Mouse (Mus musculus): ENCODE measurements at regions not wholly inside any gene's neighbourhood (a gene's known extent, or its start where the extent isn't known, plus 50 kb on each side); places are given as distances from the start of the nearest gene placed in this dataset.

DNA sequence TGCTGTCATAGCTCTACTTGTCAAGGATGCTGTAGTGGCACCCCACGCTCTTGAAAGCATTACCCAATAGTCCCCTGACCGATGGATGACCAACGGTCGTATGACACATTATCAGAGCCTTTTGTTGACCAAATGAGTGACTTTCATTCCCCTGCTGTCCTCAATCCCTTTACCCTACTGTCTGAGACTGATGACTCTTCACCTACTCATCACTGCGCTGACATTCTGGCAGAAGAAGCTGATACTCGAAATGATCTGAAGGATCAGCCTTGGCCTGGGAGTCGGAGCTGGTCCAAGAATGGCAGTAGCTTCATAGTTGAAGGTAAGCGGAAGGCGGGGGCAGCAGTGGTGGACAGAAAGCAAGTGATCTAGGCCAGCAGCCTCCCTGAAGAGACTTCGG, 87.7 kb upstream of the Plcl2 start:
- no peak overlapping the region for H3K4me3 ChIP-seq (ENCODE audit: low read depth, low read length)
- 96% methylated on average over 10 of the region's 10 CpGs for WGBS
- ATAC-seq = no peak
- no peak overlapping the region for H3K9ac ChIP-seq
- H3K4me1 ChIP-seq (ENCODE audit: insufficient read depth) = no peaks in the 10 kb centered on the region
- no peaks in the 10 kb centered on the region for H3K36me3 ChIP-seq (ENCODE audit: insufficient read depth)
- no peak for TF ChIP-seq CTCF (IDR thresholded peaks at IDR 0.05; ENCODE audit: low read depth)
- H3K9me3 ChIP-seq (ENCODE audit: low read length) = no peaks in the 10 kb centered on the region
- no peak overlapping the region for H3K27ac ChIP-seq (ENCODE audit: low read depth, low read length)
- no peak overlapping the region for H3K4me2 ChIP-seq (ENCODE audit: low read depth)
- H3K27me3 ChIP-seq (ENCODE audit: insufficient read depth, low read length) = no peaks in the 10 kb centered on the region
- DNase-seq = no peak

DNA sequence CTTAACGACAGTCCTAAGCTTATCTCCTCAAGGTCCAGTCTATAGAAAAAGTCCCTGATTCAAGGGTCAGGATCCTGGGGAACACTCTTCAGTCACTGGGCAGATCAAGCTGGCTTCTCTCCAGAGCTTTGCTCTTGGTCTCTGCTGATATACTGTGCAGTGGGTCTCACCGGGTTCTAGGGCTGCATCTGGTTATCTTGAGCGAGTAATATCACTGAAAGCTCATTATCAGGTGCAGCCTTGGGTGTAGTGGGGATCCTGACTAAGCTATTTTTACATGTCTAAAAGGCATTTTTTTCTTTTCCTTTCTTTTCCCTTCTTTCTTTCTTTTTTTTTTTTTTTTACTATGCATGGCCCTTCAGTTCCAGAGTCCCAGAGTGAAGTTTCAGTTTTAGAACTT, 84.1 kb upstream of the Plcl2 start:
- no peak overlapping the region for H3K27ac ChIP-seq (ENCODE audit: low read depth, low read length)
- no peak overlapping the region for H3K4me3 ChIP-seq (ENCODE audit: low read depth, low read length)
- no peaks in the 10 kb centered on the region for H3K36me3 ChIP-seq (ENCODE audit: insufficient read depth)
- ATAC-seq (no peak), DNase-seq (no peak)
- WGBS = 91% methylated on average over 3 of the region's 3 CpGs
- H3K4me1 ChIP-seq (ENCODE audit: insufficient read depth) = peaks cover 4% of the 10 kb centered on the region; the same call in 1 of the 2 replicates
- no peak for TF ChIP-seq CTCF (IDR thresholded peaks at IDR 0.05; ENCODE audit: low read depth)
- no peak overlapping the region for H3K9ac ChIP-seq
- H3K27me3 ChIP-seq (ENCODE audit: insufficient read depth, low read length) = no peaks in the 10 kb centered on the region
- no peaks in the 10 kb centered on the region for H3K9me3 ChIP-seq (ENCODE audit: low read length)
- H3K4me2 ChIP-seq (ENCODE audit: low read depth) = no peak overlapping the region

DNA sequence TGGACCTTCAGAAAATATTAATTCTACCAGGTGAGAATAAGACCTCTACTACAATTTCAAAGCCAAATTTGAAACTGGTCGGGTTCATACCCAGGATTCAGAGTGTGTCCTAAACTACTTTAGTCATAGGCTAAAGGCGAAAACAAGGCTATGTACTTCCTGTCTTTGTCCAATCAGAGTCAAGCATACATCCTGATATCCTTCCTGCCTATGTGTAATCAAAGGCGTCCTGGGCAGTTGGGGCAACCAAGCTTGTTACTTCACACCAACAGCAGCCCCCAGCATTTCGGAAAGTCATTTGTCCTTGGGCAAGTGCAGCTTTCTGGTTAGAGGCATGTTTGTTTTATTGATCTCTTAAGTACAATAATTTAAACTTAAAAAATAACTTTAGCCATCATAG, 83.7 kb upstream of the Plcl2 start:
- no peaks in the 10 kb centered on the region for H3K9me3 ChIP-seq (ENCODE audit: low read length)
- DNase-seq = no peak

DNA sequence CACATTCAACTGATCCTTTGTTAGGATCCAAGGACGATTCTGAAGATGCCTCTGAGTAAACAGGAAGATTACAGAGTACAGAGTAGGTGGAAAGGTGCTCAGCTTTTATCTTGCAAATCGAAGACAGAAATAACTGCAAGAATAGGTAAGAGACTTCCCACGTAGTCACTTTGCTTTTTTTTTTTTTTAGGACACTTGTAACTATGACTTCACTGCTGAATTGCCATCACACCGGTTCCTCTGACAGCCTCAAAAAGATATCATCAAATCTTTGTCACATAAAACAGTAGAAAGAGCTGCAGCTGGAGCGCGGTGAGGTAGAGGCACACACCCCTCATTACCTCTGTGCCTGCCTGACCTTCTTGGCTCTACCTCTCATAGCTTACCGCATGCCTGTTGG, 83.1 kb upstream of the Plcl2 start:
- TF ChIP-seq CTCF (IDR thresholded peaks at IDR 0.05; ENCODE audit: low read depth) = no peak
- Histone ChIP-seq H3K4me3 (ENCODE audit: low read depth, low read length) (no peak overlapping the region), H3K27me3 (ENCODE audit: insufficient read depth, low read length) (no peaks in the 10 kb centered on the region), H3K27ac (ENCODE audit: low read depth, low read length) (peak overlapping the region; percentile 40; the same call in 1 of the 2 replicates), H3K9me3 (ENCODE audit: low read length) (no peaks in the 10 kb centered on the region), H3K4me2 (ENCODE audit: low read depth) (no peak overlapping the region), H3K36me3 (ENCODE audit: insufficient read depth) (no peaks in the 10 kb centered on the region), H3K4me1 (ENCODE audit: insufficient read depth) (peaks cover 4% of the 10 kb centered on the region; the same call in 1 of the 2 replicates), H3K9ac (no peak overlapping the region)
- DNase-seq (no peak), ATAC-seq (no peak)
- 72% methylated on average over 7 of the region's 7 CpGs for WGBS

More for the DNA sequence above, 83.7 kb upstream of the Plcl2 start:
- Histone ChIP-seq H3K27me3 (ENCODE audit: insufficient read depth, low read length) (no peaks in the 10 kb centered on the region), H3K4me3 (ENCODE audit: low read depth, low read length) (no peak overlapping the region), H3K9ac (no peak overlapping the region), H3K36me3 (ENCODE audit: insufficient read depth) (no peaks in the 10 kb centered on the region), H3K4me1 (ENCODE audit: insufficient read depth) (peaks cover 4% of the 10 kb centered on the region; the same call in 1 of the 2 replicates), H3K27ac (ENCODE audit: low read depth, low read length) (no peak overlapping the region), H3K4me2 (ENCODE audit: low read depth) (no peak overlapping the region)
- no peak for TF ChIP-seq CTCF (IDR thresholded peaks at IDR 0.05; ENCODE audit: low read depth)
- 91% methylated on average over 4 of the region's 4 CpGs for WGBS
- no peak for ATAC-seq

DNA sequence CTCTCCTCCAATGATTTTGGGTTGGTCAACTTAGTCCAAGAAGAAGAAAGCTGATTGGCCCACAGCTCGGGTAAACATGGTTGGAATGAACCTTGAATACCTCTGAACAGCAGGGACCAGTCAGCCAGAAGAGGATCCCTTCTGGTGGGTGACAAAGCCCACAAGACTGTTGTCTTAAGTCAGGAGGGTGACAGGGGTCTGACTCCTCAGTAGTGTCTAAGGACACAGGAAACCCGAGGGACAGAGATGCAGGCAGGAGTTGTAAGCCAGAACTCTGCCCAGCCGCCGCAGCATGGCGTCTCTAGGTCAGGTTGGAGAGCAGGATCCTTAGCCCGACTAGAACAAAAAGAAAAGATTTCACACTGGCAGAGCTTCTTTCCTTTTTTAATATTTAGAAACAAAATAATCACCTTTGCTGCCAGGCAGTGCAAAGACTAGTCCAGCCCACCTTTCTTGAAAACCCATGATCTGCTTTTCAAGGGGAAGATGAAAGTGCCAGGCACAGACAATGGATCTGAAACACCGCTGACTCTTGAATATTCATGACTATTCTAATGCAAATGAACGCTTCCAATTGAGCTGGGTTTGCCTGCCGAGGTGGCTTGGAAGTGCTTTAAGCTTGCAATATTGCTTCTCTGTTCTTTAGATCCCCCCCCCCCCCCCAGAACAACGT, 81.7 kb upstream of the Plcl2 start:
- peak; percentile 67 for DNase-seq
- Histone ChIP-seq H3K27me3 (ENCODE audit: insufficient read depth, low read length) (no peaks in the 10 kb centered on the region), H3K9me3 (ENCODE audit: low read length) (no peaks in the 10 kb centered on the region), H3K9ac (0 out of 2 replicates have a peak overlapping the region, but pooled peaks have one; percentile 14), H3K27ac (ENCODE audit: low read depth, low read length) (peak overlapping the region; percentile 84), H3K36me3 (ENCODE audit: insufficient read depth) (no peaks in the 10 kb centered on the region), H3K4me1 (ENCODE audit: insufficient read depth) (peaks cover 4% of the 10 kb centered on the region; the same call in 1 of the 2 replicates), H3K4me2 (ENCODE audit: low read depth) (peak overlapping the region; percentile 21; the same call in 1 of the 2 replicates), H3K4me3 (ENCODE audit: low read depth, low read length) (no peak overlapping the region)
- 9% methylated on average over 10 of the region's 10 CpGs for WGBS
- no peak for TF ChIP-seq CTCF (IDR thresholded peaks at IDR 0.05; ENCODE audit: low read depth)
- ATAC-seq = peak; percentile 95

DNA sequence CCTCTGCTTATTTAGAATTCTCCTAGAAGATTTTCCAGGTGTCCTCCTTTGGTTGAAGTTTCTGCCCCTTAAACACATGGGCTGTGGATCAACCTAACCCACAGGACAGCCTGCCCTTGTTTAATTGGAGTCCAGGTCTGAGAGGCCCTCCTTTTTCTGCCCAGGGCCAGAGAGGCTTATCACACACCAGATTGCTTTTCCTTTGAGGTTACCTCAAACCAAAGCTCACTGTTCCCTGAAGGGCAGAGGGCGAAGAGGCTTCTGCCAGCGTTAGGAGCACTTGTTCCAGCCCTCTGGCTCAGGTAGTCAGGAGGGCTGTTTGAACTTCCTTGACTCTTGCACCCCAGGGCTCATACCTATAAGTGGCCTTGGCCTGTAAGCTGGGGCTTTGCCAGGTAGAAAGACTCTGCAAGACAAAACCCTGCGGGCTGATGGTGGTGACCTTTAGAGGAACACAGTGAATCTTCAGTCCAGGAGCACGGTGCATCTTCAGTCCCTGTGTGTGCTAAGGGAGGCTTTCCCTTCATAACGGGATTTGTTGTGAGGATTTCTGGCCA, 81.1 kb upstream of the Plcl2 start:
- Histone ChIP-seq H3K4me3 (ENCODE audit: low read depth, low read length) (no peak overlapping the region), H3K9me3 (ENCODE audit: low read length) (no peaks in the 10 kb centered on the region), H3K4me1 (ENCODE audit: insufficient read depth) (peaks cover 4% of the 10 kb centered on the region; the same call in 1 of the 2 replicates), H3K36me3 (ENCODE audit: insufficient read depth) (no peaks in the 10 kb centered on the region), H3K4me2 (ENCODE audit: low read depth) (no peak overlapping the region), H3K9ac (no peak overlapping the region), H3K27me3 (ENCODE audit: insufficient read depth, low read length) (no peaks in the 10 kb centered on the region), H3K27ac (ENCODE audit: low read depth, low read length) (peak overlapping the region; percentile 42)
- ATAC-seq (0 out of 2 replicates have a peak, but pooled peaks have one; percentile 4), DNase-seq (peak; percentile 11)
- 29% methylated on average over 5 of the region's 5 CpGs for WGBS
- TF ChIP-seq CTCF (IDR thresholded peaks at IDR 0.05; ENCODE audit: low read depth) = no peak

DNA sequence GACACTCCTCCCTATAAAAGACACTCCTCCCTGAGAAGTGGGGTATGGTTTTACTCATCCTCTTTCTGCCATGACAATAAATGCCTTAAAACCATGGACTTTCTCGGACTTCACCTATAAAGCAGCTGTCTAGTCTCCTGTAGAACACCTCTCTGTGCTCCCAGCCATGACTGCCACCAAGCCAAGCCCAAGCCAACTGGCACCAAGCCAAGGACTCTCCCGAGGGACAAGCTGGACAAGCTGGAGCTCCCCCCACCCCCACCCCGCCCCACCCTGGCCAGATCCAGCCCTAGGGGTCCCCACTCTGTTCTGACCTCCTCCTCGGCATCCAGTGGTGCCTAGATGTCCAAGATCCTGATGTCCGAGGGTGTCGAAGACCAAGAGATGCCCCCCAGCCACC, 76.6 kb upstream of the Plcl2 start:
- DNase-seq (no peak), ATAC-seq (no peak)
- Histone ChIP-seq H3K4me1 (ENCODE audit: insufficient read depth) (no peaks in the 10 kb centered on the region), H3K36me3 (ENCODE audit: insufficient read depth) (no peaks in the 10 kb centered on the region), H3K27me3 (ENCODE audit: insufficient read depth, low read length) (no peaks in the 10 kb centered on the region), H3K4me3 (ENCODE audit: low read depth, low read length) (no peak overlapping the region), H3K4me2 (ENCODE audit: low read depth) (no peak overlapping the region), H3K9ac (no peak overlapping the region), H3K9me3 (ENCODE audit: low read length) (no peaks in the 10 kb centered on the region), H3K27ac (ENCODE audit: low read depth, low read length) (no peak overlapping the region)
- no peak for TF ChIP-seq CTCF (IDR thresholded peaks at IDR 0.05; ENCODE audit: low read depth)
- WGBS = 85% methylated on average over 6 of the region's 6 CpGs
